Mouse (Mus musculus) left cerebral cortex, adult 2 months (tissue): ENCODE data around the gene Rasgrf2. TPM values are rescaled to one million over a fixed set of nuclear protein-coding genes. Genes with fewer than 3 reads are reported as not detected.
A peak's percentile ranks its signal among the peaks of the same experiment; 100 is the strongest.

Source experiments
- DNase-seq, 2 experiments: peaks; one replicate each; pipeline ENCODE4 v3.0.0; 2021 to 2022; ENCODE audit warnings: low spot score in 2 of 2, mixed read lengths in 1 of 2; ENCODE audit errors: extremely low spot score in 1 of 2
- H3K27ac ChIP-seq: fragments of 200-600 bp; 2 replicates; pipeline ENCODE4 v1.8.1; 2022
- H3K4me3 ChIP-seq: fragments of 200-600 bp; 2 replicates; pipeline ENCODE4 v1.8.1; 2022
- CTCF ChIP-seq: fragments of 200-600 bp; IDR thresholded peaks from 2 replicates; pipeline ENCODE4 v1.8.1; 2022; ENCODE audit warnings: antibody characterized with exemption, mild to moderate bottlenecking, moderate library complexity
- intact Hi-C: fragments of 180-260 bp; cut with DNase I; formaldehyde crosslinking; loops from one replicate; pipeline ENCODE4 v1.15.1; 2025
- total RNA-seq, 2 experiments: library from RNA; stranded (reverse); gene quantifications; 2 replicates each; pipeline ENCODE4 v1.2.3; 2021

Gene Rasgrf2
- total RNA-seq, 2 experiments from 2014 or later = 233 to 235 TPM

DNA sequence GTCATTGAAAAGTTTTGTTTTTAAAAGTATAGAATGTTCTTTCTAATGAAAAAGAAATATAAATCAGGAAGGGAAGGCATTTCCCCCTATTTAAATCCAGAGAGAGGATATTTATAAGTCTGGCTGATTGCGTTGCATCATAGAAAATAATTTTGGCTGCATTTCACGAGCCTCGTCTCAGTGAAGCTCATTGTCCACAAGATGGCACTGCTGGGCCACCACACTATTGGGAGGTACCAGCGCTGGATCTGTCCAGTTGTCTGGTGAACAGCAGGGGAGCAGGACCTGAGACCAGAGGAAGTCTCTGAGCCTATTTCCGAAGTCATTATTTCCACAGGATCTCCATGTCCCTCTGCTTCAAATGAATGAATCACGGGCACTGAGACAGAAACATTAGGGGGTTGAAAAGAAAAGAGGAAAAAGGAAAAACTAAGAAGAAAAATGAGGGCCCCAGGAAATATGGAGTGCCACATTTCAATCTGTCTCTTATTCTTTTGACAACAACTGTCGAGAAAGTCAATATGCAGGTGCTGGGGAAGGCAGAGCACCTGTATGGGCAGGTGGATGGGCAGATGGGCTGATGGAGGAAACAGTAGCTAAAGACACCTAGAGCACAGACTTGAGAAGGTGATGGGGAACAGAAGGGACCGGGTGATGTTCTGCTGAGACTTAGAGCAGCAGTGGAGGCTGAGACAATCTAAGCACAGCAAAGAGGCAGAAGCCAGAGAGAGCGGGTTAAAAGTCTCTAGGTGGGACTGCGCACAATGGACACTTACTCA is 223.1 kb downstream of the Rasgrf2 start:
- DNase-seq = peak; percentile 77 to 78
- peak; percentile 98 for TF ChIP-seq CTCF
- H3K27ac ChIP-seq = no peak overlapping the region
- intact Hi-C loops = loop anchor here (1.0 to 2.0 kb wide), 2 partner anchors 222 to 429 kb away; partner anchors contain the start of gene Rasgrf2
- H3K4me3 ChIP-seq = no peak overlapping the region

DNA sequence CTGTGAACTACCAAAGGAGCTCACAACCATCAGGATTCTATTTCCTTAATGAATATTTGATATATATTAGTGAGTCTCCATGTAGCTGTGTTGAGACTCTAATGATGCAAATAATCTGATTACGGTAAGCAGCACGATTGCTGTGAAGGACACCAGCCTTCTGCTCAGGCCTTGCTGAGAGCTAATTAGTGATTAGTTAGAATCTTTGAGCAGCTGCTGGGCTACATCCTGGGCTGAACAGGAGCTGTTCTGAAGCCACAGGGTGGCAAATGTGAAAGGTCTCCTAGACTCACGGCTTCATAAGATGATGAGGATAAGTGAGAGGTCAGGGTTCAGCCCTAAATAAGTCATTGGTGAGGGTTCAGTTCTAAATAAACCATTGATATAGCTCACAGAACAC is 225.1 kb downstream of the Rasgrf2 start:
- intact Hi-C loops = no loop called here
- no peak overlapping the region for H3K4me3 ChIP-seq
- no peak overlapping the region for H3K27ac ChIP-seq
- no peak for TF ChIP-seq CTCF
- no peak for DNase-seq

DNA sequence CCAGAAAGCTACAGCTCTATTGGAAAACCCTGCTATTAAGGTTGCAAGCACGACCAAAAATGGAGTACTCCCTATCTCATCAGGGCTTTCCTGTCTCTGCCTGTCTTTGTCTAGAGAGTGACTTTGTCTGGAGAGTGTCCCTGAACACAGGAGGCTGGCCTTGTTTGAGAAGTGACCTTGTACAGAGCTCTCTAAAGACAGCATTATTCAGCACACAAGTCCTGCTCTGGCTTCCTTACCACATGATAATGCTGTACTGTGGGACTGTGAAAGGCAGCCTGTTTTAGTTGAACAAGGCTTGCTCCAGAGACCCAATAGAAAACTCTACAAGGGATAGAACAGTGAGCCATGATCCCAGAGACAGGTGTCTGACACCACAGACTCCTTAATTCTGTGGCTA is 235.0 kb downstream of the Rasgrf2 start:
- Histone ChIP-seq H3K4me3 (no peak overlapping the region), H3K27ac (no peak overlapping the region)
- intact Hi-C loops = no loop called here
- no peak for TF ChIP-seq CTCF
- DNase-seq = no peak

- DNase-seq = no peak
- intact Hi-C loops = no loop called here
- no peak overlapping the region for H3K4me3 ChIP-seq
- H3K27ac ChIP-seq = no peak overlapping the region
- TF ChIP-seq CTCF = peak; percentile 61
Measured at GRCm38 (mm10) chr13:91893132-91893531, 238.3 kb downstream of the Rasgrf2 start.

- H3K27ac ChIP-seq = no peak overlapping the region
- no peak for DNase-seq
- no peak for TF ChIP-seq CTCF
- intact Hi-C loops = no loop called here
- H3K4me3 ChIP-seq = no peak overlapping the region
Measured at GRCm38 (mm10) chr13:91890031-91890619, 241.3 kb downstream of the Rasgrf2 start.

GRCm38 (mm10) chr13:91884714-91885386 is 246.6 kb downstream of the Rasgrf2 start:
- TF ChIP-seq CTCF = no peak
- H3K27ac ChIP-seq = no peak overlapping the region
- H3K4me3 ChIP-seq = no peak overlapping the region
- DNase-seq = no peak
- intact Hi-C loops = no loop called here

DNA sequence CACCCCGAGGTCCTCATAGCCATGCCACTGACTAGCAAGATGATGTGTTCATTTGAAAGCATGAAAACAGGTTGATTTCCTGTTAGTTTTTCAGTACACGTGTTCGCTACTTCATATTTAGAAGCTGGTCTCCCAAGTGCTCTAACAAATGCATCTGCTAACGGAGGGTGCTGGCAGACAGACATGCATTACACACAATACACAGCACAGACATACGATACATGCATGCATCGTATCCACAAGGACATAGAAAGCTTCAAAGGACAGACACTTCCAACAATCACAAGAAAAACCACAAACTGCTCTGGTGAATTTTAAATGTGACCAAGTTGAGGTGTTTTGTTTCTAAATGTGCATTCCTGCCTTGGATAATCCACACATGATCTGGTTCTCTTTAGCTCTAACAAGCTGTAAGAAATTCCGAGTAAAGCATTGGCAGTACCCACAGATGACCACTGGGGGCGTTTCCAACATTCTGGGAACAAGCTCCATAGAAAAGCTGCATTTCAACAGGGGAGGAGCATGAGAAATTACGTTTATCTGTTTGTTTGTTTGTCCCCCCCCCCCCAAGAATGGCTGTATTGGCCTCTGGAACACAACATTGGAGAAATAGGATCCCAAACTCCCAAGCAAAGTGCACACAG is 249.5 kb downstream of the Rasgrf2 start:
- DNase-seq = peak; percentile 57 to 64
- H3K27ac ChIP-seq = no peak overlapping the region
- no peak overlapping the region for H3K4me3 ChIP-seq
- TF ChIP-seq CTCF = peak; percentile 77
- intact Hi-C loops = no loop called here

DNA sequence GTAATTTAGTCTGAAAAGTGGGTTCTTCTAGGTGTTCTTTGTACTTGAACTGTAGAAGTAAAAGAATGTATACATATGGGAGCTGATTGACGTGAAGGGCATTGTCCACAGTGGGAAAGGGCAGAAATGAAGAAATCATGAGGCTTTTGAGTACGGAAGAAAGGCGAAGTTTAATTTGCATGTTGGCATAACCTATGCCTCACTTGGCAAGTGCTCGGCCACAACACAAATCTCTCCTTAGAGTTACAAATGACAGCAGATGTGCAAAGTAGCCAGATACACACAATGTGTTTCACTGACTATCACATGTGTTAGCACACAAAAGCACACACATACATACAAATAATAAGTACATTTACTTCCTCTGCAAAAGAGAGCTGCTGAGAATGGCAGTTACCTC is 251.2 kb downstream of the Rasgrf2 start:
- Histone ChIP-seq H3K27ac (no peak overlapping the region), H3K4me3 (no peak overlapping the region)
- DNase-seq = no peak
- no peak for TF ChIP-seq CTCF
- intact Hi-C loops = no loop called here

GRCm38 (mm10) chr13:91877996-91878395 is 253.5 kb downstream of the Rasgrf2 start:
- no peak overlapping the region for H3K27ac ChIP-seq
- intact Hi-C loops = no loop called here
- no peak overlapping the region for H3K4me3 ChIP-seq
- no peak for DNase-seq
- TF ChIP-seq CTCF = no peak

DNA sequence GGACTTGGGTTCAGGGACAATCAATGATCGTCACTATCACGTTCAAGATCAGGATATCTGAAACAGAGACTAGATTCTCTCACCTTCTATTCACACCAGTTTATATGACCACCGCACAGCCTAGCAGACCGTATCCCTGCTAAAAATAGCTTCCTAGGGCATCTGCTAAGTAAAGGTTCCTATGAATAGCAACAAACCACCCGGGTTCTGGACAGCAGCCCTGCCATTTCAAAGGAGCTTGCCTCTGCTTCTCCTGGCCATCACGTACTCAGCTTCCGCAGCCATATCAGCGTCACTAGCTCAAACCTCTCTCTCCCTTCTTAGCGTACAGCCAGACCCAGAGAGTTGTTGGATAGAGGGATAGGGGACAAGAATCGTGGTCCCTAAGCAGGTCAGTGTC is 254.1 kb downstream of the Rasgrf2 start:
- intact Hi-C loops = no loop called here
- Histone ChIP-seq H3K4me3 (no peak overlapping the region), H3K27ac (no peak overlapping the region)
- no peak for TF ChIP-seq CTCF
- no peak for DNase-seq

- Histone ChIP-seq H3K4me3 (no peak within 1 kb of the TSS), H3K27ac (peak within 1 kb of the TSS; percentile 11; the same call in 1 of the 2 replicates)
- intact Hi-C loops = no loop called here
- no peak for TF ChIP-seq CTCF
- no peak for DNase-seq
Measured at GRCm38 (mm10) chr13:91876741-91877349, 254.6 kb downstream of the Rasgrf2 start, which contains the start of gene Ckmt2. Gene Ckmt2, minus strand, starts transcription at chr13:91876885.
